Mouse (Mus musculus) kidney, postnatal 14 days (tissue): Measurements from ENCODE around the gene Lrpap1.

ENCODE experiments used
- DNase-seq: peaks from one replicate; pipeline ENCODE4 v3.0.0; 2022; ENCODE audit warnings: mixed read lengths

Gene Lrpap1

DNA sequence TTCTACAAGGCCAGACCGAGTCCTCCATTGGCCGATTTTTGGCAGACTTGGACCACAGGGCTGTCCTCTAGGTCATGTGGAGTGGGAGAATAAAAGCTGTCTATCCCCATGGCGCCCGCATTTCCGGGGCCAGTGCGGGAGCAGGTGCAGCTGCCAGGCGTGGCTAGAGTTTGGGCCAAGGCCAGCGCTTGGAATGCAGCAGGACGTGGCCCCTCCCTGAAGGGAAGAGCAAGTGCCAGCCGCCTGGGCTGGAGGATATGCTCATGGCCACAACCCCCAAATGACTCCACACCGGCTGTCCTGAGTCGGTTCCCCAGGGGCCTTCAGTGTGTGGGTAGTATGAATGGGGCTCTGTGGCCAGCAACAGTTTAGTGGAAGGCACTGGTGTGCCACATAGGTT lies 50.5 kb downstream of the Lrpap1 start:
- peak; percentile 52 for DNase-seq

DNA sequence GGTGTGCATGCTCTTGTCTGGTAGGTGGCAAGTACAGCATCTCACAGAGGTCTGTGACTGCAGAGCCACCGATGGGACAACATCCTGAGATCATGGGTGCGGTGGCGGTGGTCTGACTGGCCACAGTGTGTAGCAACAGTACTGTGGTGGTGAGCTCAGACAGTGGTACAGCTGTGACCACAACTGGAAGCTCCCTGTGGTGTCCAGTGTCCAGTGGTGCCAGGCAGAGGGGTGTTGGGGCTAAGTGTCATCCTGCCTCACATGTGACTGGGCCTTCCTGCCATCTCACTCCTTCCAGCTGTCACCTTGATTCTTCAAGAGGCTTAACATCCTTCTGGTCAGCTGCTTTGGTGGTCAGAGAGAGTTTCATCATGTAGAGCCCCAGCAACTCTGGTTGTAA lies 50.9 kb downstream of the Lrpap1 start:
- no peak for DNase-seq

DNA sequence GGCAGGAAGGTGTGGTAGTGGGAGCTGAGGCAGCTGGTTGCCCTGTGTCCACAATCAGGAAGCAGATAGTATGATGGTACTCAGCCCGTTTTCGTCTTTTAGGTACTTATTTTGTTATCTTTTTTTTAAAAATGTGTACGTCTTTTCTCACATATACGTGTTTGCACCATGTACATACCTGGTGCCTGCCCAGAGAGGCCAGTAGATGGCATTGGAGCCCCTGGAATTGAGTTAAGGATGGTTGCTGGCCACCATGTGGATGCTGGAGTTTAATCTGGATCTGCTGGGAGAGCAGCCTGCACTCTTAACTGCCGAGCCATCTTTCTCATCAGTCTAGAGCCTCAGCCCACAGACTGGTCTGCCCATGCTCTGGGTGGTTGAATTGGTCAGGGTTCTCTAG lies 55.0 kb downstream of the Lrpap1 start:
- no peak for DNase-seq

DNA sequence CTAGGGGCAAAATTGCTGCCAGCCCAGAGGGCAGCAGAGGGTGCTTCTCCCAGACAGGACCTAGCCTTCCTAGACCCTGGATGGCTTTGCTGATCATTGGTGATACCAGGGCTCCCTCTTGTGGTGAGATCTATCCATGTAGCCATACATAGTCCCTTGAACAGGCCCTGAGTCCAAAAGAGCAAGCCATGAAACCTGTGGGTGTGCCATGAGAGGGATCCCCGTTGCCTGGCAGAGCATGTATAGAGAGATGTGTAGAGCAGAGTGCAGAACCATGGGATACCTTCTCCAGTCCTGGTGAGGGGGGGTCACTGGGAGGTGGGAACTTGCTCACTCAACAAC lies 62.5 kb downstream of the Lrpap1 start:
- peak; percentile 89 for DNase-seq

DNA sequence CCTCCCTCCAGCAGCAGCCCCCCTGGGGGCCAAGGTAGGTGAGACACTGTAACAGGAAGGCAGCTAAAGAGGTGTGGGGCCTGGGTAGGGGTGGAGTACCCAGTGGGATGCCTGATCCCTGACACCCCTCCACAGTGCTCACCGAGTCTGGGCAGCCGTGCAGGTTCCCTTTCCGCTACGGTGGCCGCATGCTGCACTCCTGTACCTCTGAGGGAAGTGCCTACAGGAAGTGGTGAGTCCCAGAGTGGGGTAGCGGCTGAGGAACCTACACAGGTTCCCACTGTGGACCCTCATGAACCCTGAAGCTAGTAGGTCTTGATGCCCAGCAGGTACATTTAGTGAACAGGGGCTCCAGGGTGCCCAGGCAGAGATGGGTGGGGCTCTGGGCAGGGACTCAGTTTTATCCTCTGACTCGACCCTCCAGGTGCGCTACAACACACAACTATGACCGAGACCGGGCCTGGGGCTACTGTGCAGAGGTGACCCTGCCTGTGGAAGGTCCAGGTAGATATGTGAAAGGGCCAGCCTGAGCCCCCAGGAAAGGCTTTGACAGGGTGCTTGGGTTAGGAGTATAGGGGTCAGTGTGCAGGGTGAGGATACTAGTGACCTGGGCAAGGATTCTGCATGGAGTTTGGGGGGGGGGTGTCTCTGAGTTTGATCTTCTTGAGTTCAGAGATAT lies 63.0 kb downstream of the Lrpap1 start:
- DNase-seq = no peak
